Mouse (Mus musculus): ENCODE measurements around the gene Cfap97d1. TPM values are rescaled to one million over a fixed set of nuclear protein-coding genes. Genes with fewer than 3 reads are reported as not detected.

Cfap97d1 gene
- not detected in 2 replicates for polyA plus RNA-seq (2016; fragmentation: Nextera tagmentation; extraction: Ambion mirVana)

DNA sequence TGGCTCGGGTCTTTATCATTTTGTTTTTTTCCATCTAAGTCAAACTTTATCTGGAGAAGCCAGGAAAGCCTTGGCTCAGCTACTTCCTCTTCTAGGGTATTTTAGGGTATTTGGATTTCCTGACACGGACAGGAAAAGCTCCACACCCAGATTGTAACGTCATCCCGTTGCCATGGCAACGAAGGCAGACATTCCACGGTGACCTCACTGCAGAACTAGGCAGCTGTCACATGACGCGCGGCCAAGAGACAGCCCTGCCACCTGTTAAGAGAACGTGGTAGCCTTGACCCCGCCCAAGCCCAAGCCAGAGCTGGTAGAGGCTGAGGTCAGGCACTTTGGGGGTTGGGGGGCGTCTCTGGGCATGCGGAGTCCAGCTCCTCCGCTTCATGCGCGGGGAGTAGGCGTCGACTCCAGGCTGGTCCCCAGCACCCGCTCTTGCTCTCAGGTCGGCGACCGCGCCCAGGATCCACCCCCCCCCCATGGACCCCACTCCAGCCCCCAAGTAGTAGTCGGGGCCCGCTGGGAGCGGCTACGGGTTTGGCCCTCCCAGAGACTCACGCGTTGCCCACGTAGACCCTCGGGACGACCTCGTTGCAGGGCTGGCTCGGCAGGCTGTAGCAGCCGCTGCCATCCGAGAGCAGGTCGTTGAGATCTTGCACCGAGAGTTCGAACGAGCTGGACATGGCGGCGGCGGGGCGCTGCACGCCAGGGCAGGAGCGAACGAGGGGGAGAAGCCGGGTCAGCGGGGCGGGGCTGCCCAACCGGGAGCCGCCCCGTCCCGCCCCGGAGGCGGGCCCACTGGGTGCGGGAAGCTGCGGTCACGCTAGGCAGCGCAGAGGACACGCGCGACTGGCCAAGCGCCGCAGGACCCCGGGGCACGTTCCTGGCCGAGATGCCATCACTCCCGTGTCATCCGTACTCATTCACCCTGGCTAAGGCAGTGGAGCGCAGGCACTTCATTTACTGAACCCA is at the start of gene Cfap97d1:
Gene Cfap97d1, plus strand, starts transcription at position 226 of the 972 bp plus-strand sequence.
- no peaks in the 10 kb centered on the region for H3K36me3 ChIP-seq
- H3K4me1 ChIP-seq, result peaks cover 12% of the 10 kb centered on the region
- 1% methylated on average over 71 of the region's 71 CpGs for WGBS
- peak within 1 kb of the TSS; percentile 69 for H3K9ac ChIP-seq
- H3K4me3 ChIP-seq, result peak within 1 kb of the TSS; percentile 52
- no peak within 1 kb of the TSS for H3K27ac ChIP-seq
- H3K4me2 ChIP-seq (replicated peaks), result peak within 1 kb of the TSS; percentile 99
- ATAC-seq (ENCODE audit: low FRiP score, low read depth), result peak; percentile 73
- H3K9me3 ChIP-seq, result no peaks in the 10 kb centered on the region
- no peaks in the 10 kb centered on the region for H3K27me3 ChIP-seq (replicated peaks)

DNA sequence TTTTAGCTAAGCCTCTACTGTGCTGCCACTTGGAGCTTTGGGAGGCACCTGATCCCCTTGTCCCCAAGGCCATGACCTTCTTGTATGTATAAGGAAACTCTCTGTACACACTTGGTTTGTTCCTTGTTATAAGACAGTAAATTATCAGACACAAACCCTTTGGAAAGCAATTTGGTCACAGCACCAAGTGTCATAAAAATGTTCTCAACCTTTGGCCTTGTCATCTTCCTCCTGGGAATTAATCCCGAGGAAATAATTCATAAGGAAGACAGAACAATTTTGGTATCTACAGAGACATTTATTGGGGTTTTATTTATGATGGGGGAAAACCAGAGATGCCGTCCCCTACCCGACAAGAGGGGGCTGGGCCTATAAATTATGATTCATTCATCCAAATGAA is 48.3 kb upstream of the Cfap97d1 start:
- WGBS, result 52% methylated on average over 3 of the region's 3 CpGs
- H3K27ac ChIP-seq, result no peak overlapping the region
- H3K9me3 ChIP-seq, result no peaks in the 10 kb centered on the region
- no peak overlapping the region for H3K4me3 ChIP-seq
- H3K36me3 ChIP-seq, result no peaks in the 10 kb centered on the region
- H3K27me3 ChIP-seq (replicated peaks), result peaks cover 10% of the 10 kb centered on the region
- peaks cover 16% of the 10 kb centered on the region for H3K4me1 ChIP-seq
- no peak overlapping the region for H3K4me2 ChIP-seq (replicated peaks)
- no peak for ATAC-seq (ENCODE audit: low FRiP score, low read depth)
- no peak overlapping the region for H3K9ac ChIP-seq

DNA sequence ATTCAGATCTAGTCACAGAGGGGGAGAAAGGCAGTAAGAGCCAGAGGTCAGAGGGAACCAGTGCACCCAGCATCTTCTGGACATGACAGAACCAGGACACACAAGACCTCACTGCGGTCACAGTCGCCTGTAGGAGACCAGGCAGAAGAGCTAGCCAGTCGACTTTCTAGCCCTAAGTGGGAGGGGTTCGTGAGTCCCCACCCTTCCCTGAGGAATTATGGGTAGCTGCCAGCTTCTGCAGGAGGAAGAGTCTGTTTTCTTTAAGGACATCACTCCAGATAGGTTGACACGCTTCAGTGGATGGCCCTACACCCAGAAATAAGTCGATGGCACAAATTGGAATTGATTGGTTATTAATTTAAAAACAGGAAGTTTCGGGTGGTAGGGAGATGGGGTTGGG is 47.7 kb upstream of the Cfap97d1 start:
- ATAC-seq (ENCODE audit: low FRiP score, low read depth), result no peak

DNA sequence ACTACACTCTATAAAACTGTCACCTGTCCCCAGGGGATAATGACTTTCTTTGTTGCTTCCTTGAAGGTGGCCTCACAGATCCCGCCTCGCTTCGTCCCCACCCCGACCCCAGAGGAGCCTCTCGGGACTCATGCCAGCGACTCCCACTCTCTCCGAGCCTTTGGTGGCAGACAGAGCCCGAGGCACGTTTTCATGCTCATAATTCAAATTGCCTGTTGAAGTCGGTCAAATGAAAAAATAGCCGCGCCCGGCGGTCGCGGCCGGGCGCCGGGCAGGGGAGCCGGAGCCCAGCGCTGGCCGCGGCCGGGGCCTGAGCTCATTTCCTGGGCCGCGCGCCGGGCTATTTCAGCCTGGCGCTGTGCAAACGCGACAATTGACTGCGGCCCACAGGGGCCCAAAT is 47.0 kb upstream of the Cfap97d1 start:
- peak overlapping the region; percentile 70 for H3K4me2 ChIP-seq (replicated peaks)
- peak overlapping the region; percentile 52 for H3K9ac ChIP-seq
- no peaks in the 10 kb centered on the region for H3K36me3 ChIP-seq
- no peaks in the 10 kb centered on the region for H3K9me3 ChIP-seq
- peaks cover 16% of the 10 kb centered on the region for H3K4me1 ChIP-seq
- no peak overlapping the region; the same call in 1 of the 2 replicates for H3K27ac ChIP-seq
- WGBS, result under 1% methylated on average over 32 of the region's 32 CpGs
- peak overlapping the region; percentile 35 for H3K4me3 ChIP-seq
- H3K27me3 ChIP-seq (replicated peaks), result peaks cover 10% of the 10 kb centered on the region
- peak; percentile 50; the same call in 1 of the 2 replicates for ATAC-seq (ENCODE audit: low FRiP score, low read depth)

More for the DNA sequence above, 47.7 kb upstream of the Cfap97d1 start:
- Histone ChIP-seq H3K27me3 (replicated peaks) (peaks cover 10% of the 10 kb centered on the region), H3K27ac (no peak overlapping the region), H3K36me3 (no peaks in the 10 kb centered on the region), H3K4me3 (no peak overlapping the region), H3K9me3 (no peaks in the 10 kb centered on the region), H3K9ac (no peak overlapping the region), H3K4me2 (replicated peaks) (peak overlapping the region; percentile 70), H3K4me1 (peaks cover 16% of the 10 kb centered on the region)
- WGBS, result 19% methylated on average over 7 of the region's 7 CpGs

DNA sequence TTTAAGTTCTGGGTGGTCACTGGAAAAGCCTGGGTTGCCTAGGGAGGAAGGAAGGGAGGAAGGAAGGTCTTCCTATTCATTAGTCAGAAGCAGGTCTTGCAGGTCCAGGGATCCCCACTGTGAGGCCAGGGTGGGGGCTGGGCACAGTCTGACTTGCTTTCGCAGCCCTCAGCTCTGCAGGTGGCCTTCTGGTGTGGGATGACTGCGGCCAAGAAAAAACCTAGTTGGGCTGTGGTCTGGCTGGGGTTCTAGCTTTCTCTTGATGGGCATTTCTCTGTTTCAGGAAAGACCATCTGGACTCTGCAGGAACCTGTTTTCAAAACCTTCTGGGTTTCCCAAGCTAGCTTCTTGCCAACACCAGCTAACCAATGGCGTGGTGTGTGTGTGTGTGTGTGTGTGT is 41.0 kb upstream of the Cfap97d1 start:
- 33% methylated on average over 3 of the region's 3 CpGs for WGBS
- H3K27me3 ChIP-seq (replicated peaks), result peaks cover 1% of the 10 kb centered on the region; the same call in 1 of the 2 replicates
- H3K27ac ChIP-seq, result no peak overlapping the region
- no peak overlapping the region for H3K9ac ChIP-seq
- no peaks in the 10 kb centered on the region for H3K4me1 ChIP-seq
- H3K4me2 ChIP-seq (replicated peaks), result no peak overlapping the region
- no peak for ATAC-seq (ENCODE audit: low FRiP score, low read depth)
- no peaks in the 10 kb centered on the region for H3K36me3 ChIP-seq
- no peak overlapping the region for H3K4me3 ChIP-seq
- no peaks in the 10 kb centered on the region for H3K9me3 ChIP-seq

DNA sequence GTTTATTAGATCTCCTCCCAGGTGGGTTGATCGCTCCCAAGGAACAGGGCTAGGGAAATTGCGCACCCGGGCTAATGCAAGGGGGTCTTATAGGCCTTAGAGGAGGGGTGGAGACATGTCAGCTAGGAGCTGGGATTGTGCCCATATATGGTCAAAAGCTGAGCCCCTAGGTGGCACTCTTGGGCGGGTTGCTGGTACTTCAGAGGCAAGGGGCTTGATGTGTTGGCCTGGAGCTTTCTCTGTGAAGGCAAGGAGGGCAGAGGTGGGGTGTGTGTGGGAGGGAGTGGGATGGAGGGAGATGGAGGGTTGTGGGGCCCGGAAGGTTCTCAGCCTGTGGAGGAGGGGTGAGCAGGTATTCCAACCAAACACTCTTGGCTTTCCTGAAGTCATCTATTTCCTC is 37.6 kb upstream of the Cfap97d1 start:
- H3K4me1 ChIP-seq, result no peaks in the 10 kb centered on the region
- no peak; the same call in 1 of the 2 replicates for ATAC-seq (ENCODE audit: low FRiP score, low read depth)
- no peak overlapping the region for H3K4me2 ChIP-seq (replicated peaks)
- no peak overlapping the region for H3K4me3 ChIP-seq
- WGBS, result 21% methylated on average over 5 of the region's 5 CpGs
- H3K36me3 ChIP-seq, result no peaks in the 10 kb centered on the region
- H3K27me3 ChIP-seq (replicated peaks), result peaks cover 5% of the 10 kb centered on the region; the same call in 1 of the 2 replicates
- H3K27ac ChIP-seq, result no peak overlapping the region
- H3K9me3 ChIP-seq, result no peaks in the 10 kb centered on the region
- H3K9ac ChIP-seq, result no peak overlapping the region

DNA sequence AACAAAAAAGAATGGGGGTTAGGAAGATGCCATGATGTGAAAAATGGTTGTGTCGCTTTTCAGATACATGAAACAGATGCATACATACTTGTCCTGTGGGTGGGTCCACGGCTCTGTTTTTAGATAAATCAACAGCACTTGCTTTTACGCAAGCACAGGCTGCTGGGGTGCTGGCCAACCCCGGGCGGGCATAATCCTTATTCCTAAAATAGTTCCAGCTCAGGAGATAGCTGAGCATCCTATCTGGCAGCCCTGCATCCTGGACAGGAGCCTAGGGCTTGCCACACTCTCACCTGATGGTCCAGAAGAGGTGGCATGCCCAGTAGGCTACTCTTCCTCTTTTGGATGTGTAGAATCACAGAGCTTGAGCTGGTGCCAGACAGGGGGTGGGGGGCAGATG is 34.1 kb upstream of the Cfap97d1 start:
- Histone ChIP-seq H3K27ac (no peak overlapping the region), H3K4me2 (replicated peaks) (no peak overlapping the region), H3K4me3 (no peak overlapping the region), H3K9ac (no peak overlapping the region), H3K9me3 (no peaks in the 10 kb centered on the region), H3K36me3 (no peaks in the 10 kb centered on the region), H3K27me3 (replicated peaks) (peaks cover 5% of the 10 kb centered on the region; the same call in 1 of the 2 replicates), H3K4me1 (peaks cover 12% of the 10 kb centered on the region)
- 89% methylated on average over 5 of the region's 5 CpGs for WGBS
- no peak for ATAC-seq (ENCODE audit: low FRiP score, low read depth)

DNA sequence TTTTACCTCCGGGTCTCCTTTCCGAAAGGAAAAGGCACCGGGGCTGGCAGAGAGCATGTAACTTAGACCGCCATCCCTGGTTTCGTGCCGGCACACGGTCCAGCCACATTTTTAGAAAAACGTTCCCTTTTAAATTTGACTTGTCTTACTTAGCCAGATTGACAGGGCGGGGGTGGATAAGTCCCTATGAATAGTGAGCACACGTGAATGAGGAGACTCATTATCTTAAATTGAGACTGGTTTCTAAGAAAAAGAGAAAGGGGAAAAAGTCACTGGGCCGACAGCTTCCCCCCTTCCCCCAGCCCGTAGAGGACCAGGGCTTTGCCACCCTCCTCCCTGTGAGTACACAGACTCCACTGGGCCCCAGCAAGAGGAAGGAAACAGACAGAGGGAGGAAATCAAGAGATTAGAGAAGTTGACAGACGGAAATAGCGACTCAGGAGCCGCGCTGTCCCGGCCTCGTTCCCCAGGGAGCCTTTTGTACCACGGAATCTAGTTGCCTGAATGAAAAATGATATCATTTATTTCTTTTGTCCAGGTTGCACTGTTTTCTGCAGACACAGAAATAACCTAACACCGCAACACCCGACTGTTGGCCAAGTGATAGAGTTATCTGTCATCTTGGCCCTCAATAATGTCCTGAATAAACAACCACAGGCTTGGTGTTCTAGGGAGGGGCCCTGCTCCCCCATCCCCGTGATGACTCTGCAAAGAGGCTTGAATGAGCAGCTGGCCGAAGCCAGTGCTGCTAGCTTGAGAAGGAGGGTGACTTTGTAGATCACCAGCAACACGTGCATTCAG is 31.3 kb upstream of the Cfap97d1 start:
- Histone ChIP-seq H3K4me2 (replicated peaks) (peak overlapping the region; percentile 28), H3K9me3 (no peaks in the 10 kb centered on the region), H3K4me1 (peaks cover 12% of the 10 kb centered on the region), H3K36me3 (no peaks in the 10 kb centered on the region), H3K27me3 (replicated peaks) (peaks cover 5% of the 10 kb centered on the region; the same call in 1 of the 2 replicates), H3K4me3 (no peak overlapping the region), H3K9ac (no peak overlapping the region), H3K27ac (no peak overlapping the region)
- 34% methylated on average over 24 of the region's 24 CpGs for WGBS
- no peak for ATAC-seq (ENCODE audit: low FRiP score, low read depth)

DNA sequence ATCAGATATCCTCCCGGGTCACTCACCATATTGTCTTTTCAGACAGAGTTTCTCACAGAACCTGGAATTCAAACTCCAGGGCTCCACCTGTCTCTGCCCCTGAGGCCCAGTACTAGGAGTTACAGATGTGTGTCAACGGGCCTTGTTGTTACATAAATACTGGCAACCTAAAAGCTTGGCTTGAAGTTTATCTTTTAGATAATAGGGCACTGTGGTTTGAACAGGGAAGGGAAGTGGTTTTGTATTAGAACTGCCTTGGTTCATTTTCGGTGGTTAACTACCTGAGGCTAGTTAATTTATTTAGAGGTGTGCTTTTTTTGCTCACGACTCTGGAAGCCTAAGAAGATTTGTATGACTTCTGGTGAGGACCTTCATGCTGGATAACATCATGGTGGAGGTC is 30.6 kb upstream of the Cfap97d1 start:
- no peak overlapping the region for H3K4me2 ChIP-seq (replicated peaks)
- H3K36me3 ChIP-seq, result no peaks in the 10 kb centered on the region
- peaks cover 8% of the 10 kb centered on the region; the same call in 1 of the 2 replicates for H3K27me3 ChIP-seq (replicated peaks)
- H3K9ac ChIP-seq, result no peak overlapping the region
- H3K27ac ChIP-seq, result no peak overlapping the region
- ATAC-seq (ENCODE audit: low FRiP score, low read depth), result no peak
- H3K4me3 ChIP-seq, result no peak overlapping the region
- 76% methylated on average over 4 of the region's 4 CpGs for WGBS
- no peaks in the 10 kb centered on the region for H3K9me3 ChIP-seq
- peaks cover 12% of the 10 kb centered on the region for H3K4me1 ChIP-seq

DNA sequence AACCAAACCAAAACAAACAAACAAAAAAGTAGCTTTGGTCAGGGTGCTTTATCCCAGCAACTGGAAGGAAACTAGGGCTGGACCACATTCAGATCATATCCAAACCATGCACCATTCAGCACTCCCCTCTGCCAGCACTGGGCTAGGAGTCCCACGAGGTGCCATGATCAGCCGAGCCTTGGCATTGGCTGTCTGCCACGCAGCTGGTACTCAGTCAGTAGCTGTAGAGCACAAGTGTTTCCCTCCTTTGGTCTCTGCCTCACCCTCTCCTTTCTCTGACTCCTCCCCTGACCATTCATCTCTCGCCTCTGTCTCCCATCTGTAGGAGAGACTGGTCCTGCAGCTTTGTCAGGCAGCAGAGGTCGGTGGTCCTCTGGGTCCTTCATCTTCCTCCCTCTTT is 26.6 kb upstream of the Cfap97d1 start:
- H3K36me3 ChIP-seq, result no peaks in the 10 kb centered on the region
- WGBS, result 65% methylated on average over 5 of the region's 5 CpGs
- peaks cover 24% of the 10 kb centered on the region for H3K27me3 ChIP-seq (replicated peaks)
- H3K4me2 ChIP-seq (replicated peaks), result no peak overlapping the region
- no peak overlapping the region for H3K4me3 ChIP-seq
- no peak overlapping the region for H3K9ac ChIP-seq
- H3K27ac ChIP-seq, result no peak overlapping the region
- H3K9me3 ChIP-seq, result no peaks in the 10 kb centered on the region
- ATAC-seq (ENCODE audit: low FRiP score, low read depth), result no peak
- H3K4me1 ChIP-seq, result peaks cover 8% of the 10 kb centered on the region

DNA sequence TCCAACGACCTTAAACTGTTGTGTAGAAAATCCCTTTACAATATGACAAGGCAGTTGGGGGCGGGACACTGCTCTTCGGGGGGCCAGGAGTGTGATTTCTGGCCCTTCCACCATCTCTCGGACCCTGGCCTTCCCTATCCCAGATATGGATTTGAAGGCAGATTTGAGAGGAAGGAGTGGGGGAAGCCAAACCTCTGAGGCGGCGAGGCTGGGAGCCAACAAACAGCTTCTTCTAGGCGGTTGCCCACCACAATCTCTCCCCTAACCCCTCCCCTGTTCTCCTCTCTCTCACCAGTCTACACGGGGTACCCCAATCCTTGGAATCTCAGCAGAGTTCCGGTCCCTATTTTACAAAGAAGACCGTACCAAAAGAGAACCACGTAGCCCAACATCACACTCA is 21.0 kb upstream of the Cfap97d1 start:
- Histone ChIP-seq H3K27me3 (replicated peaks) (peaks cover 78% of the 10 kb centered on the region), H3K9me3 (no peaks in the 10 kb centered on the region), H3K36me3 (no peaks in the 10 kb centered on the region), H3K4me1 (peaks cover 43% of the 10 kb centered on the region), H3K4me3 (no peak overlapping the region), H3K9ac (no peak overlapping the region), H3K27ac (no peak overlapping the region), H3K4me2 (replicated peaks) (peak overlapping the region; percentile 91)
- ATAC-seq (ENCODE audit: low FRiP score, low read depth), result no peak
- 2% methylated on average over 11 of the region's 11 CpGs for WGBS
